Mouse (Mus musculus): ENCODE results near the gene Cavin1.

Gene Cavin1

DNA sequence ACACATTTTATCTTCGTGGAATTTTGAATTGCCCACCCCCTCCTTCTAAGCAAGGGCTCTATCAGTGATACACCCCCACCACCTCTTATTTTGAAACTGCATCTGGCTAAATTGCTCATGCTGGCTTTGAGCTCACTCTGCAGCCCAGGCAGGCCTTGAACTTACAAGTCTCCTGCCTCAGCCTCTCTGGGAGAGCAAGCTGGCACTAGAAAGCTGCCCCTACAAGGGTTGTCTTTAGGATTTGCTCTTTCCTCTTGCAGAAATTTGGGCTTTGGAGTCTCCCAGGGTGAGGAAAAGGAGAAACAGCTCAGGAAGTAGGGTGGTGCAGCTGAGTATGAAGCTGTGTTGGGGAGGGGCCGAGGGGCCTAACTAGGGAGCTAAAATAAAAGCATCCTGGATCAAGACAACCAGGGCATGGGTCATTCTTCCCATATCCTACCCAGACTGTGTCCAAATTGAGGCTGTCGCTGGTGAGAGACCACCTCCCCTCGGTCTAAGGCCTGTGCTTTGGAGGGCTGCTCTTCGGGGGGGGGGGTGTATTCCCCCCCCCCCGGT is 12.7 kb downstream of the Cavin1 start:
- DNase-seq (ENCODE audit: low read depth, low spot score) = no peak

DNA sequence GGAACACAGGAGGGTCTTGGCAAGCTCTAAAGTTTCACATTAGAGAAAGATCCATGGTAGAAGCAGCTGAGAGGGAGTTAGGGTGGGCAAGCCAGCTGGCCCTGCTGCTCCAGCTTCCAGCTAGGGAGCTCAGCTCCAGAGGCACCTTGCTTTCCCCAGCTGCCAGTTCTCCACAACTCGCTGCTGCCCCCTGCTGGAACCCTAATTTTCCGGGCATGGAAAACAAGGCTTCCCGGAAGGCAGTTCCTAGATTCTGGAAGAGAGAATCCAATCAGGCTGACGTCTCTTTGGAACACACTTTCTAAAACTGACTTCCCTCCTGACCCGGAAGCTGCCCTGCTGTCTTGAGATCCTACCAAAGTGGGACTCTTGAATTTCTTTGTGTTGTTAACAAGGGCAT is 13.4 kb downstream of the Cavin1 start:
- DNase-seq (ENCODE audit: low read depth, low spot score) = no peak

DNA sequence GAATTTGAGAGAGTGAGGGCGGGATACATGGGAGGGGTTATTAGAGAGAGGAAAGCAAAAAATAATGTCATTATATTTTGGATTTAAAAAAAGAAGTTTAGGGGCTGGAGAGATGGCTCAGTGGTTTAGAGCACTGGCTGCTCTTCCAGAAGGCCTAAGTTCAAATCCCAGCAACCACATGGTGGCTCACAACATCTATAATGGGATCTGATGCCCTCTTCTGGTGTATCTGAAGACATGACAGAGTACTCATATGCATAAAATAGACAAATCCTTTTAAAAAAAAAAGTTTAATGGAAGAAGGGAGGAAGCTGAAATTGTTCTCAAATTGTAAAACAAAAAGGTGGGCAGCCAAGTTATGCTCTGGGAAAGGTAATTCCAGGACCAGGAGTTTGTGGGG is 21.1 kb downstream of the Cavin1 start:
- DNase-seq (ENCODE audit: low read depth, low spot score) = no peak

DNA sequence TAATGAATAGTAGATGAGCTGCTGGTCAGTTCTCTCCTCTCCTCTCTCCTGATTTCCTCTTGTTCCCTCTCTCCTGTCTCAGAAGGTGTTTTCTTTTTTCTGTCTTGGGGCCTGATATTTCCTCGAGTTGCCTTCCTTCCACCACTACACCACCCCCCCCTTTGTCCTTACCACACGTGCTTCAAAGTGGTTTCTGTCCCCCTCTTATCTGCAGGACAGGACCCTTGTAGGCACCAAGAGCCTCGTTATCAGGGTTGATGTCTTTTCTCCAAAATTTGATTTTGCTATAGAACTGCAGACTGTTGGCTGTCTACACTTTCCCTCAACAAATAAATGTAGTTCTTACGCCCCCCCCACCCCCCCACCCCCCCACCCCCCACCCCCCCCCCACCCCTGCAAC is 22.4 kb downstream of the Cavin1 start:
- DNase-seq (ENCODE audit: low read depth, low spot score) = no peak

DNA sequence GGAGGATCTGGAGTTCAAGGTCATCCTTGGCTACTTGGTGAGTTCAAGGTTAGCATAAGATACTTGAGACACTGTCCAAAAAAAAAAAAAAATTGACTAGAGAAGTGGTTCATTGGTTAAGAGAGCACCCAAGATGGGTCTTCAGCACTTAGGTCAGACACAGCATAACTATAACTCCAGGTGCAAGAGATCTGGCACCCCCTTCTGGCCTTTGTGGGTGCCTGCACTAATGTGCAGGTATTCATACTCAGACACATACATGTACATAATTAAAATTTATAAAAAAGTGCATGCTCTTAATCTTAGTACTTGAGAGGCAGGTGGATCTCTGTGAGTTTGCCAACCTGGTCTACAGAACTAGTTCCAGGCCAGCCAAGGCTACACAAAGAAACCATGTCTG is 23.1 kb downstream of the Cavin1 start:
- DNase-seq (ENCODE audit: low read depth, low spot score) = no peak

DNA sequence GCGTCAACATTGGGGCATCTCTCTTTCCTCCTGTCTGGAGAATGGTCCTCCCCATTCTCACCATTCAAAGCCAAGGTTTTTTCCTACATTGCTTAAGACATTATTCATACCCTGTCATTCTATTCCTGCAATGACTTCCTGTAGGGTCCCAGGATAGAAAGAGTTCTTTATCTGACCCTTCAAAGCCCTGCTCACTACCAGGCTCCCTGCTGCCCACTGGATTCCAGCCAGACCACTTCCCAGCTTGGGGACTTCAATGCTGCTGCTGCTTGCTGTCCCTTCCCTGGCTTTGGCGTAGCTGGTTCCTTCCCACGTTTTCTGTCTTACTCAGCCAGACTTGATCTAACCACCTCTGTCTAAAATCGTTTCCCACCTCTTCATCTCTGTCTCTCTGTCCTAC is 23.8 kb downstream of the Cavin1 start:
- no peak for DNase-seq (ENCODE audit: low read depth, low spot score)

DNA sequence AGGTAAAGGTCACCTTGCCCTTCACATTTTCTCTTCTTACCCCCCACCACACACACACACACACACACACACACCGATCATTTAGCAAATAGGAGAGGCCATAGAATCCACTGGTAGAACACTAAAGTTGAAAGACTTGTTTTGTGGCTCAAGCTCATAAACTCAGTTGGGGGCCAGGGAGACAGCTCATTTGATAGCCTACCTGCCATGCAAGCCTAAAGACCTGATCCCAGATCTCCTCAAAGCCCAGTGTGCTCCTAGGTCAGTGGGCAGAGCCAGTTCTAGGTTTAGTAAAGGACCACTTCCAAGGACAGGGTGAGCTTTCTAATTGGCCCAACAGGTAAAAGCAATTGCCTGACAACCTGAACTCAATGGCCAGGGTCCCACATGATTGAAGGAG is 28.3 kb downstream of the Cavin1 start:
- no peak for DNase-seq (ENCODE audit: low read depth, low spot score)

DNA sequence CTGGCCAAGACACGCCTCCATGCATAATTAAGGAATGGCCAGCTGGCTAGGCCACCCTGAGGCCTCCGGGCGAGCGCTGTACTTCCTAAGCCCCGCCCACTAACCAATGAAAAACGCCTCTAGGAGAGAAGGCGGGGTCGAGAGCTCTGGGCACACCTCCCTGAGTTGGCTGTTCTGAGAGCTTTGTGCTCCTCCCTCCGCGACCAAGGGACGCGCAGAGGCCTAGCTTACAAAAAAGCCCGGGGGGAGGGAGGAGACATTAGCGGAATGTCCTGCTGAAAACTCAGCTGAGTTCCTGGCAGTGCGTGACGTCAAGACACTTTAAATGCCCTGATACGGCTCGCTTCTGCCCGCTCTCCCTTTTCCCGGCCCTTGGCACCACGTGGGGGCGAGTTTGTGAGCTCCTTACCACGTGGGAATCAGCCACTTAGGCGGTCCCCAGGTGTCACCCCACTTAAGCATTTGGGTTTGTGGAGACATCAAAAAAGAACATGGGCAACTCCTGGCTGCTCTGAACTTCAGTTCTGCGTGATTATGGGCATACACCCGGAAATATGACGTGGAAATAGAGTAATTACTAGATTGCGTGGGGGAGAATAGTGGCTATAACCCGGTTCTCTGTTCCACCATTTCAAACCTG is 31.1 kb downstream of the Cavin1 start, which contains the start of gene Stat3:
Gene Stat3 (minus strand): TSS at position 29 of the 640 bp plus-strand sequence.
- peak; percentile 100 for DNase-seq (ENCODE audit: low read depth, low spot score)

DNA sequence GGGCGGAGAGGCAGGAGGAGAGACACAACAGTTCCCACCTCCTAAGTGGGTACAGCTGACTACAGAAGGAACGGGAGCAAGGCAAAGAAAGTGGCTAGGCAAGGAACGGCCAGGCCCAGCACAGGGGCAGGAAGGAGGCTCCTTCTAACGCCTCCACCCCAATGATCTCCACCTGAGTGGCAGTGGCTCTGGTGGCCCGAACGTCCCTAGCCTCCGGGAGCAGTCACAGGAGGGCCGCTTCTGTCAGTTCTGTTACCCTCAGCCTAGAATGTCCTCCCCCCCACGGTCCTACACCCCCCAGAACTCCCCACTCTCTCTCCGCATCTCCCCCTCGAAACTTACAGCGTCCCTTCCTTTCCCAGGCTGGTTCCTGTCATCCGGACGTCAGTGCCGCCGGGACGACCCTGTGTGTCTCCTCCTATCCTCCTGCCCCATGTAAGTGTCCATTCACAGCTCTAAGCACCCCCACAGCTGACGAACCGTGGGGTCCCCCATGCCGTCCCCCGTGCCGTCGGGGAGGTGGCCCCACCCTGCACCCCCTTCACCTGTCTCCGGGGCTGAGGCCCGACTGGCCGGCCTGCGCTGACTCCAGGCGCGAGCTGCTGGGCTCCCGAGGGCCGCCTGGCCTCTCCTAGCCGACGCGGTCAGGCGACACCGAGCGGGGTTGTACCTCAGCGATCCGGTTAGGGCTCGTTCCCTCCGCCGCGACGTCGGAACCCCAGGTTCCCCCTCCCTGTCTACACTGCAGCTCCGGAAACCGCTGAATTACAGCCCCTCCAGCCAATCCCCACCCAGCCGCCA is 31.8 kb downstream of the Cavin1 start:
- DNase-seq (ENCODE audit: low read depth, low spot score) = no peak

DNA sequence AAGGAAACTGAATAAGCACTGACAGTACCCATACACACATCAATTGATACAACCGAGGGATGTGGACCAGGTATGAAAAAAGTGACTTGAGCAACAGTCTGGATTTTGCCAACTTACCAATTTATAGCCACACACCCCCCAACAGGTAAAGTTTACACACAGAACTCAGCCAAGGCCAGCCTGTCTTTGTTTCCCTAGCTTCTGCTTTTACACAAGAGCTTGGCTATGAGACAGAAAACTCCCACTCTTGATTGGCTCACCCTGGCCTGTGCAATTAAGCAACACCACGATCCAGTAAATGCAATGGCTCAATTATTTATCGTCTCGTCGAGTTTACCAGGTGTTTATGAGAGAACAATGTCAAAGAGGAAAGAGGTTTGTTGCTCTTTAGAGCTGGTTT is 32.6 kb downstream of the Cavin1 start:
- no peak for DNase-seq (ENCODE audit: low read depth, low spot score)

DNA sequence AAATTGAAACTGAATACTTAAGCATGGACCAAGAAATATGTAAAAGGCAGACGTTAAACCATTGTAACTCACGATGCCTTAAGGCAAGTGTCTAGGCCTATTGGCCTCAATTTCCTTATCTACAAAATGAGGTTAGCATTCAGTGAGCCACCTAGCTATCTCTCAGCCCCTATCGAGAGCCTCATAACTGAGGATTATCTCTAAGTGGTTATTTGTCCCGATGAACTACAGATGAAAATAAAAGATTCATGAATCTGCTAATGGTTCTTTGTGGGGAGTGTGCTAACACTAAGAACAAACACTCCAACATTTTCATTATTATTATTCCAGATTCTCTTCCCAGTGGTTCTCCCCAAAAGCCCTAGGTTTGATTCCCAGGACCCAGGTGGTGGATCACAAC is 33.4 kb downstream of the Cavin1 start:
- no peak for DNase-seq (ENCODE audit: low read depth, low spot score)

DNA sequence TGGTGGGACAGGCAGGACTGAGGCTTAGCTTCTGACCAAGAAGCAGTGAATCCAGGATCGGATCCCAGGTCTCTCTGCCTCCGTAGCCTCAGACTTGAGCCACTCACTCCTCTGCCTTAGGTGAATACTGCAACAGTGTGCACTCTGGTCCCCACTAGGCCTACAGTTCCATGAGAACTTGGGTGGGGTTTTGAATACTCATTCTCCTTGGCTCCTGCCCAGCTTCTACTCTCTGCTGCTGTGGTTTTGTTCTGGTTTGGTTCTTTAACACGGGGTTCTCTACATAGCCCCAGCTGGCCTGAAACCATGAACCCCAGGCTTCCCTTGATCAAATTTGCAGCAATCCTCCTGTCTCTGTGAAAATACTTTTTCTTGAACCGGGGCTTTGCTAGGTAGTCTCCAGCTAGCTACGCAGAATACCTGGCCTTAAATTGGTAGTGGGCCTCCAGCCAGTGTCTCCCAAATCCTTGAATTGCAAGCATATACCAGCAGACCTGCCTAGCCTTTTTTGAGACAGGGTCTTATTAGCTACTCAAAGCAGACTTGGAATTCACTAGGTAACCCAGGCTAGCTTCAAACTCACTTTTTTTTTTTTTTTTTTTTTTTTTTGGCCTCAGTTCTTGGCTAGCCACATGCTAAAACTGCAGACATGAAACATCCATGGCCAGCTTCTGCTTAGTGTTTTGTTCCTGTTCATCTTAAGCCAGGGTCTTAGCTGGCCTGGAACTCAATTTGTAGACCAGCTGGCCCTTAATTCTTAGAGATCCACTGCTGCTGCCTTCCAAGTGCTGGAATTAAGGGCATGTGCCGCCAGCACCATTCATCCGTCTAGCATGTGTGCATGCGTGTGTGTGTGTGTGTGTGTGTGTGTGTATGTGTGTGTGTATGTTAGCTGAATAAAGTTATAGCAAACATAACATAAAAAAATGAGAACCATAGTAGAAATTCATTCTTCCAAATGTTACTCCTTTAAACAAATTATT is 35.0 kb downstream of the Cavin1 start:
- no peak for DNase-seq (ENCODE audit: low read depth, low spot score)

DNA sequence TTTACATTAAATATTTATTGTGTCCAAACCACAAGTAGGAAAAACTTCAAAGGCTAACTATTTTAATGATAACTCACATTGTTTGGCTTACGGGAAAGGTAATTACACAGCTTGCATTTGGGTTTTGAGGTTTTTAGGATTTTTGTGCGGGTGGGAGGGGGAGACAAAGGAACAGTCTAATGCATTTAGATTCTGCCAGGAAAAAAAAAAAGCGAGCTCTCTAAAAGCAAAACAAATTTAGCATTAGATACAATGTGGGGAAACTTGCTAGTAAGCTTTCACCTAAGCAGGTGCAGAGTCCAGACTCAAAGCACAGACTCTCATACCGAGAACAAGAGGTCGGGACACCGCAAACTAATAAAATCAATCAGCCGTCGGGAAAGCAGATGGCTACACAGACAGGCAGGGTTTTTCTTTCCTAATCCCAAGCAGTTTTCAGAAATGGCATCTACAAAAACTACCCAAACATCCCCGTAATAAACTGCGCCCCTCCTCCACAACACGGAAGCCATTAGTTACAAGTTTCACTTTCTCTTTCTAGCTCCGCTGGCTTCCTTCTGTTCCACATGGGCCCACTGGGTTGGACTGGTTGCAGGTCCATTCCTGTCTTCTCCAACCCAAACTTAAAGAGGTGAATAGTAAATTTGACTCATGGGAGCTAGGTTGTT is 39.3 kb downstream of the Cavin1 start:
- DNase-seq (ENCODE audit: low read depth, low spot score) = no peak

DNA sequence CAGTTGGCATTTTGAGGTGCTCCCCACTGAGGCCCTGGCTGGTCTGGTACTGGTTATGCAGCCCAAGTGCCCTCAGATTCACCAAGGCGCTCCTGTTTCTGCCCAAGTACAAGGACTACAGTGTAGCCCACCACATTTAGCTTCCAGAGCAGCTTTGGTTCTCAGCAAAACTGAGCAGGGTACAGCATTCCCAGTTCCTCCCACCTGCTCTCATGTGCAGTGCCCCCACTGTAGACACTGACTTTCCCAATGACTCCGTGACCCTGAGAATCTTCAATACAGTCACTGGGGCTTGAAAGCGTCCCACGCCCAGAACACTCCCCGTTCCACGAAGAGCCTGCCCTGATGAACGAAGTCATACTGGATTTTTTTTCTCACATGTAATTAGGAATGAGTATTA is 40.1 kb downstream of the Cavin1 start:
- DNase-seq (ENCODE audit: low read depth, low spot score) = no peak

DNA sequence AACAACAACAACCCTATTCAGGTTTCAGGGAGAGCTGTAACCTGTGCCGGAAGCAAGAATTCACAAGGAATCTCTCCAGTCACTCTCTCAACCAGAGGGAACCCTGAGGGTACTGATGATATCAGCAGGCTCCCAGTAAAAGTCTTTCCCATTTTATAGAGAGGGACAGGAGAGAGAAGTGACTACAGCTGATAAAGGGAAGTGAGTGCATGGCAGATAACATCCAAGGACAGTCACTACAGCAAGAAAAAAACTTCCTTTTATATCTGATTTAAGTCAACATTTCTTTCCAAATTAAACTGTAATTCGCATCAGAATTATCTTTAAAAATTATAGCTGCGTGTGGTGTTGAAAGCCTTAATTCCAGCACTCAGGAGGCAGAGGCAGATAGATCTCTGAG is 43.3 kb downstream of the Cavin1 start:
- no peak for DNase-seq (ENCODE audit: low read depth, low spot score)

DNA sequence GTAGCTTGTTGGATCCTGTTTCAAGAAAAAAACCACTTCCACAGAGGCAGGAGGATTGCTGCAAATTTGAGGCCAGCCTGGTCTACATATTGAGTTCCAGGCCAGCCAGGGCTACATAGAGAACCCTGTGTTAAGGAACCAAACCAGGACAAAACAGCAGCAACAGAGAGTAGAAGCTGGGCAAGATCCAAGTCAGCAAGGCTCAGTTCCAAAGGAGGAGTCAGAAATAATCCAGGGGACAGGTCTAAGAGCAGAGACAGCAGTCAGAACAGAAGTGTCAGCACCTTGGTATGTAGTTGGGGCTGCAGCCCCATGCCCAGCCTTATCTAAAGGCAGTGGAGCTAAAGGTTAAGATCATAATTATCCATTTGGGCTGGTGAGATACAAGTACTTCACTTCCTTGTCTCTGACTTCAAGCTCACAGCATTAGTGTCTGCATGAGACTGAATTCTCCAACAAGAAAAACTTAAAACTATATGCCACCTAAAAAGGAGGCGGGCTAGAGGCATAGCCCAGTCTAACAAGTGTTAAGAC is 46.2 kb downstream of the Cavin1 start:
- DNase-seq (ENCODE audit: low read depth, low spot score) = no peak

DNA sequence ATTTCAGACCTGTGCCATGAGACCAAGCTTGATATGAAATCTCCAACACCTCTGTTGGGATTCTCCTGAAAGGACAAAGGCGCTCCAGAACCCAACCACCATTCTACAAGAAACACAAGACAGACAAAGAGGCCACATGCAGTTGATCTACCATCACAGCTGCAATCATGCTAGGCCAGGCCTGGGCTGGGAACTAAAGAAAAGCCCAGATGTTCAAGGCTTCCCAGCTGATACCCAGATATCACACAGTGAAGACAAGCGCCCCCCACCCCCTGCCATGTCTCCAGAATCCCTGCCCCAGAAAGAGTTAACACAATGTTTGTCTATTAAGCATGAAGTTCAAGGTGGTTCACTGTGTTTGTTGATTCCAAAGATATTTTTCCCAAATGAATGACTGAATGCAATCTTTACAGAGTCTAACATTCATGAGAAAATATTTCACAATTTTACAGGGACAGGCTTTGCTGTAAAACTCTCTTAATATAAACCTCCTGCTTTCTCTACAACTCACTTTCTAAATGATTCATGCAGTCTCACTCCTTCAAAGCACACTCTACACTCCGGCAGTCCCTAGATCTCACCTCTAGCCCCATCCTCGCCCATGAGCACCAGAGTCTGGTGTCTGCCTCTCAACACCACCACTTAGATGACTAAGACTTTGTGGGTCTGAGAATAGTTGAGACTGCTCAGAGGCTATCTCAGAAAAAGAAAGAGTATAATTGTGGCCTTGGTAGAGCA is 49.6 kb downstream of the Cavin1 start:
- DNase-seq (ENCODE audit: low read depth, low spot score) = no peak

DNA sequence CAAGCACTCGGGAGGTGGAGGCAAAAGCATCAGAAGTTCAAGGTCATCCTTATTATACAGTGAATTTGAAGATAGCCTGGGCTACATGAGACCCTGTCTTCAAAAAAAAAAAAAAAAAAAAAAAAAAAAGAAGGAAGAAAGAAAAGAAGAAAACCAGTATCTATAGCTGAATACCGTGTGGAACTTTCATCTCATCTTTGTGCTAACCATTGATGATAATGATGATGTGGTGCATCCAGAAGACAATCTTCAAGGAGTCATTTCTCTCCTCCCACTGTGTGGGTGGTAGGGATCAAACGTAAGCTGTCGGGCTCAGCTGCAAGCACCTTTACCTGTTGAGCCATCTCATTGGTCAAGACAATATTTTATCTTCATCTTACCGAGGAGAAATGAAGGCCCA is 52.7 kb downstream of the Cavin1 start:
- no peak for DNase-seq (ENCODE audit: low read depth, low spot score)

DNA sequence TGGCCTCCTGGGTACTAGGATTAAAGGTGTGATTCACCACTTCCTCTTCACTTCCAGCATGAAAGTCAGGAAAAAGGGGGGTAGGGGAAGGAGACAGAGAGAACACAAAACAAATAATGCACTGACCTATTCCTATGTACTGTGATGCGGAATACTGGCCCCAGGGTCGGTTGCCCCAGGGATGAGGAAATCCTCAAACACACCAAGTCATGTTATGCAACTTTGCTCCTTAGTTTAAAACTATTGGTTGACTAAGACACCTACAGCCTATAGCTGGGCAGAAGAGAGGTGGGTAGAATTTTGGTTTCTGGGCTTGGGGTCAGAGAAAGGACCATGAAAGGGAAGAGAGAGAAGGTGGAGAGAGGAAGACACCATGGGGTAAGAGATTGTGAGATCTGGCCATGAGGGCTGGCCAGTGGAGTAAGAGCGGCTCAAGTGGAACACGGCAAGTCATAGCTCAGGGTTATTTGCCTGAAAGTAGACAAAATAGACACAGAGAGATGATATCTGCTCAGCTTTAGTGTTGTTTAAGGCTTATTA is 54.2 kb downstream of the Cavin1 start:
- no peak for DNase-seq (ENCODE audit: low read depth, low spot score)

DNA sequence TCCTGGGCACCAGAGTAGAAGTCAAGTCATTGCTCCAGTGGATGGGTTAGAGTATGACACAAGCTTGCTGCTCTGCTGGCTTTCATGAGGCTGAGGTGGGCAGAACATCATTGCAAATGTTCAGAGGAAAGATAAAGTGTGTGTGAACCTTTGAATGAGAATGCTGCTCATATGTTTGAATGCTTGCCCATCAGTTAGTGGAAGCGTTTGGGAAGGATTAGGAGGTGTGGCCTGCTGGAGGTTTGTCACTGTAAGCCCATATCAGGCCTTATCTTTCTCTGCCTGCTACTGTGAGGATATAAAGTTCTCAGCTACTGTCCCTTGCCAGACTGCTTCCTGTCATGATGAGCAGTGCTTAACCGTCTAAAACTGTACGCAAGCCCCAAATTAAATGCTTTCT is 55.6 kb downstream of the Cavin1 start:
- no peak for DNase-seq (ENCODE audit: low read depth, low spot score)

All from WW6 (cell line).